9 mouse cellular contexts compared by ENCODE assay signal in the genomic region with DNA sequence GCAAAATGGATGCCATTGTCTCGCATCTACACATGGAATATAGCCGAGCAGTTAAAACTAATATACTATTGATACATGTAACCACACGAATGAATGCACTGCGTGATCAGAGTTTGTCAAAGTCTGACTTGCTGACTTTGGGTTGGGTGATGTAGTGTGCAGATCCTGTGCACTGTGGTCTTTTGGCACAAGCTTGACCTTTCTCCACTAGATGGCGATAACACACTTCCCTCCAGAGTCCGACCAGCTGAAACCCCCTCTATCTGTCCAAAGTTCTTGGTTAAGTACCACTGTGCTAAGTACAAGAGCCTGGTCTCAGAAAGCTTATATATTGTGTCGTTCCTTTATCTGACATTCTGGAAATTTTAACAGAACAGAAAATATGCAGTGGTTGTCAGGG.
DNase-seq lines count a peak whose midpoint lies in the region; ATAC-seq and TF ChIP-seq lines count a peak whose summit lies in the region.
"Had no signal": no experiment of that assay in that cellular context is flagged by ENCODE, and none has a peak within 500 bp of the region (broad histone marks: within the 10 kb centered on the region; RNA-seq: fewer than 3 reads in every experiment).

No protein-coding gene starts in this region.

- no peaks in the 10 kb centered on the region for H3K79me2 ChIP-seq in liver, adult 2 months (ENCODE audit: control insufficient read depth, insufficient read depth, low read length)

- ATAC-seq in CD4-positive, CD25-positive, alpha-beta regulatory T cell, adult 4 months = no peak
- no peak for ATAC-seq in liver, embryonic 12.5 days
- peak; percentile 64; the same call in 1 of the 2 replicates for ATAC-seq in limb, embryonic 13.5 days (ENCODE audit: low FRiP score, low read depth)

- no peaks in the 10 kb centered on the region for H3K36me3 ChIP-seq in liver, adult 2 months (ENCODE audit: control insufficient read depth, insufficient read depth, low read length)
- H3K36me3 ChIP-seq in liver, embryonic 12.5 days = no peaks in the 10 kb centered on the region
- H3K36me3 ChIP-seq in limb, embryonic 13.5 days = no peaks in the 10 kb centered on the region

- 33% methylated on average over 7 of the region's 7 CpGs for WGBS in liver, adult 2 months
- 25% methylated on average over 7 of the region's 7 CpGs for WGBS in liver, embryonic 12.5 days (ENCODE audit: insufficient replicate concordance)
- WGBS in limb, embryonic 13.5 days = 44% methylated on average over 7 of the region's 7 CpGs

- H3K4me1 ChIP-seq in liver, adult 2 months (ENCODE audit: control insufficient read depth, insufficient read depth, low read length) = no peaks in the 10 kb centered on the region
- no peaks in the 10 kb centered on the region for H3K4me1 ChIP-seq in liver, embryonic 12.5 days
- no peaks in the 10 kb centered on the region for H3K4me1 ChIP-seq in limb, embryonic 13.5 days
- H3K4me1 ChIP-seq: megakaryocyte, embryonic 14.5 days had no signal

- no peaks in the 10 kb centered on the region; the same call in 1 of the 2 replicates for H3K27me3 ChIP-seq in liver, adult 2 months (ENCODE audit: control insufficient read depth, insufficient read depth, low read length)
- no peaks in the 10 kb centered on the region for H3K27me3 ChIP-seq in liver, embryonic 12.5 days (replicated peaks)
- no peaks in the 10 kb centered on the region for H3K27me3 ChIP-seq in limb, embryonic 13.5 days
- H3K27me3 ChIP-seq: megakaryocyte, embryonic 14.5 days had no signal

- TF ChIP-seq POLR2A in liver, adult 2 months (IDR thresholded peaks at IDR 0.05; ENCODE audit: extremely low read depth, insufficient read depth, low read length) = no peak

- H3K9ac ChIP-seq in liver, adult 2 months (ENCODE audit: low read depth, low read length) = no peak overlapping the region
- no peak overlapping the region for H3K9ac ChIP-seq in liver, embryonic 12.5 days
- H3K9ac ChIP-seq in limb, embryonic 13.5 days = no peak overlapping the region

- intact Hi-C loops in heart, postnatal 25 days (cut with DNase I) = loop anchor here (10.0 kb wide), 1 partner anchor 1093 kb away; no protein-coding TSS in a partner anchor

- no peak overlapping the region for H3K4me3 ChIP-seq in liver, adult 2 months (ENCODE audit: insufficient read depth, low read depth, low read length)
- H3K4me3 ChIP-seq in liver, embryonic 12.5 days = no peak overlapping the region
- H3K4me3 ChIP-seq in limb, embryonic 13.5 days = no peak overlapping the region
- H3K4me3 ChIP-seq: megakaryocyte, embryonic 14.5 days had no signal

- H3K27ac ChIP-seq in liver, adult 2 months (replicated peaks; ENCODE audit: insufficient read depth, low read depth, low read length) = no peak overlapping the region
- no peak overlapping the region for H3K27ac ChIP-seq in liver, embryonic 12.5 days
- no peak overlapping the region for H3K27ac ChIP-seq in limb, embryonic 13.5 days

- no peak overlapping the region for H3K4me2 ChIP-seq in liver, embryonic 12.5 days
- no peak overlapping the region for H3K4me2 ChIP-seq in limb, embryonic 13.5 days (replicated peaks)

- peak; percentile 37; the same call in 1 of the 2 replicates for TF ChIP-seq CTCF in liver, adult 2 months (IDR thresholded peaks at IDR 0.05; ENCODE audit: low read depth, low read length)

- no peaks in the 10 kb centered on the region for H3K9me3 ChIP-seq in liver, embryonic 12.5 days (replicated peaks)
- no peaks in the 10 kb centered on the region for H3K9me3 ChIP-seq in limb, embryonic 13.5 days
- H3K9me3 ChIP-seq: megakaryocyte, embryonic 14.5 days had no signal

- DNase-seq in CD4-positive, CD25-positive, alpha-beta regulatory T cell, adult 2 months (ENCODE audit: low read depth, low spot score) = peak; percentile 17
- peak; percentile 4 for DNase-seq in liver, adult 2 months (ENCODE audit: extremely low read depth, low read depth, low spot score)
- peak; percentile 45 for DNase-seq in embryo, embryonic 11.5 days (ENCODE audit: low read depth, low spot score)
- peak; percentile 20 for DNase-seq in thymus, postnatal 4 days
- DNase-seq in heart, postnatal 25 days (ENCODE audit: low spot score) = no peak
